Mouse (Mus musculus) stomach, postnatal 0 days (tissue): ENCODE results near the gene Trak1.

Source experiments
- CTCF ChIP-seq: IDR thresholded peaks from 2 replicates; pipeline ENCODE4 v1.5.1; 2016; ENCODE audit warnings: antibody characterized with exemption, low read depth, mild to moderate bottlenecking, moderate library complexity
- EP300 ChIP-seq: optimal IDR thresholded peaks from 2 replicates; pipeline ENCODE3; 2016; ENCODE audit warnings: antibody characterized with exemption

GRCm38 (mm10) chr9:121301041-121301920 is 4.0 kb downstream of the Trak1 start:
- TF ChIP-seq CTCF: peak; percentile 18; the same call in 1 of the 2 replicates
- TF ChIP-seq EP300: no peak
